Mouse (Mus musculus): ENCODE results near the gene Tbc1d1.
A peak's percentile ranks its signal among the peaks of the same experiment; 100 is the strongest.

Tbc1d1 gene

DNA sequence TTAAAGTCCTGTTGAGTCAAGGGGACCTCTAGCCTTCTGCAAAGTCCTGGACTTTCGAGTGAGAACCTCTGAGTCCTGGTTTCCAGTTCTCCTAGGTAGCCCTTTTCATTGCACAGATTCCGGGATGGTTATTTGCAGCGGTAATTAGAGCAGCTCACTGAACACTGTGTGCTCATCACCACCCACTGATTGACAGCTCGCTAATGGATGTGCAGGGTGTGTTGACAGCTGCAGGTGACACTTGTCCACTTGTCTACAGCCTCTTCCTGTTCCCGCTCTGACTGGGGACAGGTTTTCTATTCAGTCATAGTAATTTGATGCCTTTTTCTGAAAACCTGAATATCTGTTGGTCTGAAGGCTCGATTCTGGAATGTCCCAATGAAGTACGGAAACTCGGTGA is 50.8 kb downstream of the Tbc1d1 start:
- DNase-seq (ENCODE audit: low spot score in 2 of 2): no peak

DNA sequence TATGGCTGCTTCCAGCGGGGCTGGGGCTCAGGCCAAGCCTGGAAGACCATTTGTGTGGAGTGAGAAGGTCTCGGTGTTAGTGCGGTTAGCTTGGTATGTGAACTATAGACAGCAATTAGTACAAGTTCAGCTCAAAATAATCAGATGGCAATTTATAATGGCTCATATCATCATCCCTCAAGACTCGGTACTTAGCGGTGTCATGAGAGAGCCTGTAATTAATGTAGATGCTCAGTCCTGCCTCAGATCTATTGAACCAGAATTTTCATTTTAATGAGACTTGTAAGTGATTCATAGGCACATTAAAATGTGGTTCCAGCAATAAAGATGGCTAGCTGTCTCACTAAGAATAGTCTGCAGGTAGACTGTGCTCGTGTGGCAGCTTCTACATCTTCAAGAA is 51.7 kb downstream of the Tbc1d1 start:
- no peak for DNase-seq (ENCODE audit: low spot score in 2 of 2)

DNA sequence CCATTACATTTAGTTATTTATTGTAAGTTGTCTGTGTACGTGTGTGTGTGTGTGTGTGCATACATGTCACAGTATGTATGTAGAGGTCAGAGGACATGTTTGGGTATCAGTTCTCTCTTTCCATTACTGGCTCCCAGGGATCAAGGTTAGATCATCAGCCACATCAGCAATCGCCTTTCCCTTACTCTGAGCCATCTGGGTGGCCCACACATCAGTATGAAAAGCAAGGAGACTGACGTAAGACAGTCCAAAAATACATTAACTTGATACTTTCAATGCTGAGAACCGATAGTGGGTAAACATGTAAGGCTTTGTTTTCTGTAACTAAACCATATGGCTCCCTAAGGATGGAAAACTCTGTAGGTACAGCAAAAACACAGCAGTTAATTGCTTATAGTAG is 54.7 kb downstream of the Tbc1d1 start:
- no peak for DNase-seq (ENCODE audit: low spot score in 2 of 2)

DNA sequence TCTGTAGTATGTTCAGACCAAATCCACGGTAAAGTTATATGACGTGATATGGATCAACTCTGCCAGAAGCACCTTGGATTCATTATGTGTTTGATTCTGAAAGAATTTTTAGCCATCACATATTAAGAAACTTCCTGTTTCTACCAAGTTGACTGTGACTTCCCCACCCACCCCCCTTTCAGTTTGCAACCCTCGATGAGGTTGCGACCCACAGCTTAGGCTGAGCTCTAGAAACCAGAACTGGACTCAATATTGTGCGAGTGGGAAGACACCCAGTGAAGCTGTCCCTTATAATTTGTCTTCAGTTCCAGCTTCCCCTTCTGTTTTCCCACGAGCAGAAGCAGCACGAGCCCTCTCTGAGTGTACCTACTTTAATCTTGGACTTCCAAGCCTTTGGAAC is 55.2 kb downstream of the Tbc1d1 start:
- no peak for DNase-seq (ENCODE audit: low spot score in 2 of 2)

DNA sequence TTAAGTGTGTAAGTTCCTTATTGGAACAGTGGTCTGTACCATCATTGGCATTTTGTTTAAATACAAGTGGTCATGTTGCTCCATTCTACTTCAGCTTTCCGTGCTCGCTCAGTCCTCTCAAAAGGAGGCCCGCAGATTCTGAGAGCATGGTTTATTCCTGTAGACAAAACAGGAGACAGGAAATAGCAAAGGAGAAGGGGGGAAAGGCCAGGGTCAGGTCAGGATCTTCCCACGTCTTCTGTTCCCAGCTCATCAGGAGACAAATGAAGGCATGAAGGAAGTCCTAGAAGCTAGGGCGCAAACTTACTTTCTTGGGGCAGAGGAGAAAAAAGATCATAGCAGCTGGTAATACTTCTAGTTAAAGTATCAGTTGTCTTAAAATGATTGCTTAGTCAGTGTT is 56.1 kb downstream of the Tbc1d1 start:
- DNase-seq (ENCODE audit: low spot score in 2 of 2): no peak

DNA sequence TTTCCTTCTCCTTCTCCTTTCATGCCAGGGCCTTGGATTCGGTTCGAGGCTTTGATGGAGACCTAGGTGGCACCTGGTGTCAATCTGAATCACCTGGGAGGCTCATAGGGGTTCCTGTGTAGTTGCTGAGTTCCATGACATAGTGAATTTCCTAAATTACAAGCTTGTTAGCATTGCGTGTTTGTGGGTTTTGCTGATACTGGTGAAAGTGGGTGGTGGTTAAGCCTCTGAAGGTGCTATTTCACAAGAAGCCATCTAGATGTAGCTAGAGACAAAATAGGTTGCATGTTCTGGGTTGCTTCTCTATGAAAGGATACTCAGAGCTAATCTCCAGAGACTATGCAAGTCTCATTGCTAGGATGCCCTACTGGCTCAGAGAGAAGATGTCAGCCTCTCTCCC is 56.5 kb downstream of the Tbc1d1 start:
- DNase-seq (ENCODE audit: low spot score in 2 of 2): no peak

DNA sequence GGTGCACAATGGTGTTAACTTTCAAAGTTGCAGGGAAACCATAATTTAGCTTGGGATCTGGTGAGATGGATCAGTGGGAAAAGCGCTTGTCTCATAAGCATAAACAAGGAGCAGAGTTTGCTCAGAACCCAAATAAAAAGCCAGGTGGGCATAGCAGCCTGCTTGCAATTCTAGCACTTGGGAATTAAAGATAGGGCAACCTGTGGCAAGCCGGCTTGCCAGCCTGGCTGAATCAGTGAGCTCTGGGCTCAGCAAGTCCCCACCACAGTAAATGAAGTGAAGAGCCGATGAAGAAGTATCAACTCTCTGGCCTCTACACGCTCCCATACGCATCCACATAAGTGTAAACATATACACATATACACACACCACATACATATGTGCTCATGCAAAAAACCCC is 59.7 kb downstream of the Tbc1d1 start:
- DNase-seq (ENCODE audit: low spot score in 2 of 2): no peak

DNA sequence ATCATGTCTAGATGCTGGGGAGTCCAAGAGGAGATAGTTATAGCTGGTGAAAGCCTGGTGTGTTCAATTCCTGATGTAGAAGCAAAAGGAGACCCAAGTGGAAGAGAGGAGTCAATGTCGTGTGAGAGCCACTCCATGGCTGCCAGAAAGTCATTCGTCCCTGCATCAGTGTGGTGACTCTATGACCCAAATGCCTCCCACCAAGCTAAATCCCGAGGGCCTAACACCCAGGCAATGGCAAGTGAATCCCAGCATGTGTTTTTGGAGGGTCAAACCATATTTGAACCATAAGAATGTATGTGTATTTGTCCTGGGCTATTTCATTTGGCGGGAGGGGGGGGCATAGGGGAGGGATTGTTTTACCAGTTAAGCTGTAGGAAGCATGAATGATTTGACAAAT is 60.2 kb downstream of the Tbc1d1 start:
- DNase-seq (ENCODE audit: low spot score in 2 of 2): no peak

DNA sequence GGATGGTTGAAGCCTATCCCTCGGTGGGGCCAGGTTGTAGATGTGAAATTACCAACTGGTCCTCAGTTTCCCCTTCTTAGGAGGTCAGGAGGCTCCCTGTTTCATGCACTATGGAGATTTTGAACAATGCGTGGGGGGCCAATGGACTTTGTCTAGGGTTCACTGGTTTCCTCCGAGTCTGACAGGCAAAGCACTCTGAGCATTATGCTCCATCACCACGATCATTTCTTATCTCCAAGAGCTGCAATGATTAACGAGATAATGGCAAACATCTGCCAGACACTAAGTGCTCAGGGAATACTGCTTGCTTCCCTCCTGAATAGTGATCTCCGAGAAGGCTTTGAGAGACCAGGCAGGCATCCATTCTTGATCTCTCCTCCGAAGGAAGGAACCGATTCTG is 61.2 kb downstream of the Tbc1d1 start:
- DNase-seq (ENCODE audit: low spot score in 2 of 2): no peak

DNA sequence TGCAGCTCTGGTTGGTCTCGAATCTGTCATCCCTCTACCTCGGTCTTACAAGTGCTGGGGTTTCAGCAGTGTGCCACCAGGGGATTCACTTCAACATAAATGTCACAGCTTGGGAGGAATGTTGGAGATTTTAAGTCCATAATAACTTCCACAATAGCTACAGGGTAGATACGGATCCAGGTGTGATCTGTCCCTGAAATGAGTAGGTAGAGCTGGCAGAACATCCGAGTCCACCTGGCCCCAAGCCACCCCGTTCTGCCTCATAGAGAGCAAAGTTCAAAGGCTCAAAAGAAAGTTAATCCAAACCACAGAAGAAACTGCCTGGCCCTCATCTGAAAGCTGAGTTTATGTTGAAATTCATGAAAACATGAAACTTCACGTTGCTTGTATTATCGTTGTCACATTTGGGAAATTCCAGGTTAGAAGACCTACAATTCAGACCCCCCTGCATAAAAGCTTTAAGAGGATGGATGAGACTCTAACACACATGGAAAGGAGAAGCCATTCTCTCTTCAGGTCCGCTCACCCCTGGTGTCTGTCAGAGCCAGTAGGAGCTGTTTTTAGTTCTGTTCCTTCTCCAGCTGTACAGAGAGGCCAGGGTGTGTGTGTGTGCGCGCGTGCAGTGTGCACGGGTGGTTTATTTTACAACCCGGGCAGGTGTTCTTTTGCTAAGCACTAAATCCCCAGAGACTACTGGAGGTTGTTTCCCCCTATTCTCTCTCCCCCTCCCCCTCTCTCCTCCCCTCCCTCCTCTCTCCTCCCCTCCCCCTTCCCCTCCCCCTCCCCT is 61.9 kb downstream of the Tbc1d1 start:
- DNase-seq (ENCODE audit: low spot score in 2 of 2): no peak

DNA sequence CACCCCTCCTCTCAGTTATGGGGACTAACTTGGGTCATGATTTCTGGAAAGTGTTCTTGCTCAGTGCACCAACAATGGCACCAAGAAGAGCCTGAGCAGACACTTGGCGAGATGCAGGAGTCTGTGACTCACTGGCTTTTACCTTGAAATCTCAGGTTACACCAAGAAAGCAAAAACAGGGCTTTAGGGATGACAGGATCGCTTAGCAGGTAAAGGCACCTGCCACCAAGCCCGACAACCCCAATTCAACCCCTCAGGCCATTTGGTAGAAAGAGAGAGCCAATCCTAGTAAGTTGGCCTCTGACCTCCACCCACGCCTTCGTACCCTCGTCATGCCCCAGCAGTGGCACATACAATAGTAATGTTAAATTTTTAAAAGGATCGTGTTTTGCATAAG is 62.5 kb downstream of the Tbc1d1 start:
- DNase-seq (ENCODE audit: low spot score in 2 of 2): no peak

DNA sequence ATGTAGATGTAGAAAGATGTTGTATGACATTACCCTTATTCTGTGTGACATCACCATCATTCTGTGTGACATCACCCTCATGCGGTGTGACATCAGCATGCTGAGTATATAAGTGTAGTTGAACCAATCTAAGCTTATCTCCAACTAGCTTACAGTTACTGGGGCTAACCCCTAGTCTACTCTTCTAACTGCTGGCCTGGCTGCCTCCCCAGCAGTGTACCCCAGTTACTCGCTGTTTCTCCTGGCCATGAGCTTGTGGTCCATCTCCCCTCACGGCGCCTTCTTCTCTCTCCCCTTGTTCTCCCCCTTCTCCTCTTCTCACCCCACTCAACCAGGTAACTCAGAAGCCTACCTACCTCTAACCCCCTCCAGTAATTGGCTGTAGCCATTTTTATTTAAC is 64.7 kb downstream of the Tbc1d1 start:
- no peak for DNase-seq (ENCODE audit: low spot score in 2 of 2)

DNA sequence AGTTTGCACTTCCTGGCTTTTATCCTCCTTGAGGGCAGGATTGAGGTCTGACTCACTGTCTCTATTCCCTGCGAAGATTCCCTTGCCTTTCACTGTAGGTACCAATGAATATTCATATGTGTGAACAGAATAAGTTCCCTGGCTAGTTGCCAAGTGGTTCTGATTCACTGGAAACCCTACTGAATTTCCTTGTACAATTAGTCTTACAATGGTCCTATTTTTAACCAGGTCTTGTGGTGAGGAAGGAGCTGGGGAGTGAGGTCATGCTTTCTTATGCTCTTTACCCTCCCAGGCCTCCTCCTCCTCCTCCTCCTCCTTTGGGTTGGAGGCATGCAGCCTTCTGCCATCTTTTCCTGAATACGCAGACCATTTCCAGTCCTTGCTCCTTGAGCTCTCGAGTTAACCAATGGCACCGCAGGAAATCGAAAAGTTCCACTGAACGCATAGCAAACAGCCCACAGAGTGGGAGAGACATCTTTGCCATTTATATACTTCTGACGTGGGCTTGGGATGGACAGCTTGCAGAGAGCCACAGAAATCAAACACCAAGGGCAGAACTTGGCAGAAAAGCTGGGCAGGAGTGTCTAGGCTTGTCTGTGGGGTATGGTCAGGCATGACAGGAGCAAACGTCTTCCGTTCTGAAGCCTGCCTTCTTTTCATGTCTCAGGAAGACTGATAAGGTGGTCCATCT is 68.8 kb downstream of the Tbc1d1 start:
- DNase-seq (ENCODE audit: low spot score in 2 of 2): no peak

DNA sequence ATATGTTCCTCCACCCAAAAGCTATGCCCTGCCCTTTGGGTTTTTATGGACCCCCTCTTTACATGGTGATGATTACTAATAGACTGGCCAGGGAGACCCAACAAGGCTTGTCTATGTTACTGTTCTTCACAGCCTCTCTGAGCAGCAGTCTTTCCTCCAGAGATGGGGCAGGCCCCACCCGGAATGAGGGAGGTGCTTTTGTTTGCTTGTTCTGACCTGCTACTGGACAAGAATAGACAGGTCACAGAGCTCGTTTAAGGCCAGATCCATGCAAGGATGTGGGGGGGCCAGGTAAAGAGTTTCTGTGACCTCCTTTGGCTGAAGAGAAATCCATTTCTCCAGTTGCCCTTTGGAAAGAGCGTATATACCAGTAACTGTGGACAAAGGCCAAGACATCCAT is 72.1 kb downstream of the Tbc1d1 start:
- no peak for DNase-seq (ENCODE audit: low spot score in 2 of 2)

DNA sequence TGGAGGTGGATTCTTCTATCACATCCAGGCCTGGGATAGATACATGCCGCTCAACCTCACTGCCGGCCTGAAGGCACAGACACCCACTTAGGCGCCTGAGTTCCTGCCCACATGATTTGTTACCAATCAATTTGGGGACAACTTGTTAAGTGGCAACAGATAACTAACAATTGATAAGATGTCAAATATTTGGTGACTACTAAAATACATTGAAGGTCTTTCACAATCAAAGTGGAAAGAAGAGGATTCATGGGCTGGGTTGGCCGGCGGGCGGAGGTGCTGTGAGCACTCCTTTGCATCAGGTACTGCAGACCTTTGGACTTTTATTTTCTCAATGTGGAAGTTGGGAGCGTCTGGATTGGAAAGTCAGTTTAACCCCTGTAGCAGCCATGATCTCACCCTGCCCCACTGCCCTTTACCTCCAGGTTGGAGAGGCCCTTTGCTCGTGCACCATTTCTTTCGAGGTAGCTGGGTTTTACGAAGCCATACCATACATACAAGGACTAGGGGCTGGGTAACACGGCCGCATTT is 73.3 kb downstream of the Tbc1d1 start:
- DNase-seq (ENCODE audit: low spot score in 2 of 2): no peak

DNA sequence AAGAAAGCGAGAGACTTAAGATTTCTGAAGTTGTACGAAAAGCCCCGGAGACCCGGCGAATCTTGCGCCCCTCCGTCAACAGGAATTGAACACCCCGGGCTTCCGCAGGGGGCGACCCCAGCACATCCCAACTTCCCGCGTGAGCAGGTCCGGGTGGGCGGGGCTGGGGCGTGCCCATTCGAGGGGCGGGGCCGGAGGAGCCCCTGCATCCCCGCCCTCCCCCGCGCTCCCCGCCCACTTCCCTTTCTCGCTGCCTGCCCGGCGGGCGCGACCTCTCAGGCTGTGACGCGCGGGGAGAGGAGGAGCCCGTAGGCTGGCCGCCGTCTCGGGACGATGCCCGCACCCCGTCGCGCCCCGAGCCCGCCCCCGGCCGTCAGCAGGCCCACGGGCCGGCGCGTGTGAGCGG is 74.0 kb downstream of the Tbc1d1 start:
- DNase-seq (ENCODE audit: low spot score in 2 of 2): peak; percentile 72 to 88

DNA sequence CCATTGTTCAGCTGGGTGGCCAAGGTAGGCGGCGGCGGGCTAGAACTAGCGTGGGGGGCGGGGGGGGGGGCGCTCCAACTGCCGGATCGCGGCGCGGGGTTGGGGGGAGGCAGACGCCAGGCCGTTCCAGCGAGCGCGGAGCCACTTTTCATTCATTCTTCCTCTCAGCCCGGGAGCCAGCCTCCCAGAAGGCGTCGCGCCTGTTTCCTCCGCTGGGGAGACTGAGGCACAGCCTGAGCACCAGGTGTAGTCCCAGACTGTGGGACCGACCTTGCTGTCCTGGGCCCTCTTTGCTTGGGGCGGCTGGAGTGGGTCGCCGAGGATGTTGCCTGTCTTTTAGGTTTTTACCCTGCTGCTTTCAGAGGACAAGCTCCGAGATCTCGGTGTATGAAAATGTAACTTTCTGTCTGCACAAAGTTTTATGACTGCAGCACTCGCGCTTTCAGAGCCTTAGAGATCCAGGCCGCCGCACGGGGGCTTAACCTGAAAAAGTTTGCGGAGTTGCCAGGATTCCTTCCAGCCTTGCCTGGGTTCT is 74.5 kb downstream of the Tbc1d1 start:
- no peak for DNase-seq (ENCODE audit: low spot score in 2 of 2)

DNA sequence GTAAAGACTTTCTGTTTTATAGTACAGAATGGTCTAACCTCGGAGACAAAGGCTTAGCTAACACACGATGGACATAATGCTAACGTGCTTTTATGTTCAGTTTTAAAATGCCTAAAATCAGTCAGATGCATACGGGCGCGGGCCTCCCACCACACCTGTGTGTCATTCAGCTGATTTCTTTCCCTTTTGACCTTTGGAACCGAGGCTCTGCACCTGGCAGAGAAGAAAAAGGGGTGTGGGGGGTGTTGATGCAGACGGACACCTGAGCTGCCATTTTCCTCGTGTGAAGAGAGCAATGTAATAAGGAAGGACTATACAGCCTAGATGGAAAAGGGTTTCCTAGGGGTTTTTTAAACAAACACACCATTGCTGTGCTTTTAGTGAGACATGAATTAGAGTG is 76.8 kb downstream of the Tbc1d1 start:
- DNase-seq (ENCODE audit: low spot score in 2 of 2): no peak

DNA sequence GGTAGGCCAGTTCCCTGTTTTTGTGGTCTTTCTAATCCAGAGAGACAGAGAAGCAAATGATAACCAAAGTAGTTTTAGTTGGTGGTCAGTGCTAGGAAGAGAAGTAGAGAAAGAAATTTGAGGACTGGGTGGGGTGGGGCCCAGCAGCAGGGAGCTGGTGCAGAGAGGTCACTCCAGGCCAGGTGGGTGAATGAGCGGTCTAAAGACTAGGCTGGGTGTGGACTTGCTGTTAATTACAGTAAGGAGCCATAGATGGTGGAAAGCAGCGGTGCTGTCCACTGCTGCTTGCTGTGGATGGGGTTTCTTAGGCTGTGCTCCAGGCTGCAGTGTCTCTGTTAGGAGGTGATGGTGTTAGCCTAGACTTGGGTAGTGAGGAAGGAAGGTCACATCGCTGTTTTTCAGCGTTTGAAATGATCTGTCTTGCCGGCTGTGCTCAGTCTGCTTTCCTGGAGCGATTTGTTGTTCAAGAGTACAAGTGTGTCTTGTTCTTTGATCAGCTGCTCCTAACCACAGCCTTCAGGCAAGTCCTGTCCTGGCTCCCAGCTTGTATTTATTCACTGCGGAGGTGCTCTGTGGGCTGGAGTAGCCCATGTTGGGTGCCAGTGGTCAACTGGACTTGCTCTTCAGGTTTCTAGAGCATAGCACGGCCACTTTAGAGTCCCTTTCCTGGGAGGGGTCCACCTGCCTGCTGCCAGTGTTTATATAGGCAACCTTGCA is 78.3 kb downstream of the Tbc1d1 start:
- DNase-seq (ENCODE audit: low spot score in 2 of 2): peak in 1 of 2 experiments; percentile 57

DNA sequence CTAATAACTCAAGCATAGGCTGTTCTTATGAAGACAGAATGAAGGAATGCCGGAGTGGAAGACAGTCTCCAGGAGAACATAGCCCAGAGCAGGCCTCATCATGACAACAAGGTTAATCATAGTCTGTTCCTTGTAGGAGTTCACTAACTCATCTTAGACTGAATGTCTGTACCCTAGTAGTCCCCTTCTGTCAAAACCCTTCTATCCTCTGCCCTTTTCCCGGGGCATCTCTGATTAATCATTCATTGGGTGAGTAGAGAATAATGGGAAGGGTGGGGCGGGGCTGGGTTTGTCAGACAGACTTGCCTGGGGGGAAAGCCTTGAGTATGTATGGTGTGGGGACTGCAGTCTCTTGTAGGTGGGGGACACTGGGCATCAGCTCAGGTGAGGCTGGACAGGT is 79.1 kb downstream of the Tbc1d1 start:
- no peak for DNase-seq (ENCODE audit: low spot score in 2 of 2)

DNA sequence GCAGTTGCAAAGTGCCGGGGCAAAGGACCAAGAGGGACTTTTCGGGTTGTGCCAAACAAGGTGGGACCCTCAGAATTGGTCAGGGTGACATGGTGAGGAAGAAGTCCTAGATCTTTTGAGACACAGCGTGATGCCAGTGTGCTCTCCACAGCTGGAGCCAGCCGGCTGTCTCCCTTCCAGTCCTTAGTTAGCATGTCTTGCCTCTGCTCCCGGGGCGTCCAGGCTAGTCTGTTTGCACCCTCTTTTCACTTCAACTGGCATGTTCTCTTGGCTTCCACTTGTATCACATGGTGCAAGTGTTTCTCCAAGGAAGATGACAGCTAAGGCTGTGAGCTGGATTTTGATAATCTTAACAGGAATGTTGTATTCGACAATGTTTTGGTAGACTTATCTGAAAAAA is 80.5 kb downstream of the Tbc1d1 start:
- no peak for DNase-seq (ENCODE audit: low spot score in 2 of 2)

DNA sequence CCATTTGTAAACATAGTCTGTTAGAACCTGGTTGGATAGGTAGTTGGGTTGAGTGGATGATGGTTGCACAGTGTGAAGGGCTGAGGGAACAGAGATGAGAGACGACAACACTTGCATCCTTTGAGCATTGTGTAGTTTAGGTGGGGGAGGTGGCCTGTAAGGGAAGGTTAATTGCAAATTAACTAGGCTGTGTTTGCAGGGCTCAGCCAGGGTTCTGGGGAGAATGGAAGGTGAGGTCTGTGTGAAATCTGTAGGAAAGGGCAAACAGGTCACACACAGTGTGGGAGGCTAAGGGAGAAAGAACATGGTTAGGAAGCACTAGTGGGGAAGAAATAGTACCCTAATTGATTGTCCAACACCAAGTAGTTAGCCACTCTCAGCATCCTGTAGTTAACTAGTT is 81.2 kb downstream of the Tbc1d1 start:
- DNase-seq (ENCODE audit: low spot score in 2 of 2): no peak
